Mouse (Mus musculus): Measurements from ENCODE around the gene Olfr811. TPM values are rescaled to one million over a fixed set of nuclear protein-coding genes. Genes with fewer than 3 reads are reported as not detected.

Gene Olfr811
- total and polyA plus RNA-seq, 3 experiments, result 0.16 TPM; not detected in 2

DNA sequence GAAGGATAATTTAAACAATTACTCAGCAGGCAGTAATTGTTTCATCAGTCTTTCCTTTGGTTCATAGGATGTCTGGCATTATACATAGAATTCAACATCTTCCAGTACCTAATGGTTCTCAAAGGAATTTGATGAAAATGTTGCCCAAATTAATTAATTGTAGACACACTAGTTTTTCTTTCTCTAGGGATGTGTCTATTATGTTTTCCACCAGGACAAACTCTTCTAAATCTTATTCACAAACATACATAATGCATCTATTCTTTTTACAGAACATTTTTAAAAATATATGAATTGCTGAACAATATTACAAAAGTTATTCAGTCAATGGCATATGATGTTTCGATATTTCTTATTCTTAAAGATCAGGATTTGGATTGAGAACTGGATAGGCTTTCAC, 39.0 kb downstream of the Olfr811 start, which contains the start of gene Olfr808:
TSS of gene Olfr808 (plus strand) at position 301 of the 400 bp plus-strand sequence.
- TF ChIP-seq GATA2 (IDR thresholded peaks at IDR 0.05; ENCODE audit: borderline replicate concordance, low read depth, low read length) (no peak), TAL1 (conservative IDR thresholded peaks at IDR 0.05; ENCODE audit: low read depth, low read length) (no peak), GATA1 (IDR thresholded peaks at IDR 0.05; ENCODE audit: borderline replicate concordance, low read length) (no peak), CTCF (IDR thresholded peaks at IDR 0.05; ENCODE audit: low read depth, low read length) (no peak), POLR2AphosphoS5 (IDR thresholded peaks at IDR 0.05; ENCODE audit: insufficient replicate concordance, low read depth, low read length) (no peak)
- ATAC-seq (ENCODE audit: extremely low read depth, insufficient number of reproducible peaks, low FRiP score, poor library complexity, severe bottlenecking) (no peak), DNase-seq (ENCODE audit: low spot score) (no peak)
- Histone ChIP-seq H3K9me3 (replicated peaks) (no peaks in the 10 kb centered on the region), H3K36me3 (replicated peaks) (no peaks in the 10 kb centered on the region), H3K4me3 (ENCODE audit: low read depth, low read length) (no peak within 1 kb of the TSS), H3K27me3 (ENCODE audit: insufficient read depth, low read length) (no peaks in the 10 kb centered on the region), H3K4me1 (ENCODE audit: insufficient read depth, low read depth, low read length) (no peaks in the 10 kb centered on the region)

DNA sequence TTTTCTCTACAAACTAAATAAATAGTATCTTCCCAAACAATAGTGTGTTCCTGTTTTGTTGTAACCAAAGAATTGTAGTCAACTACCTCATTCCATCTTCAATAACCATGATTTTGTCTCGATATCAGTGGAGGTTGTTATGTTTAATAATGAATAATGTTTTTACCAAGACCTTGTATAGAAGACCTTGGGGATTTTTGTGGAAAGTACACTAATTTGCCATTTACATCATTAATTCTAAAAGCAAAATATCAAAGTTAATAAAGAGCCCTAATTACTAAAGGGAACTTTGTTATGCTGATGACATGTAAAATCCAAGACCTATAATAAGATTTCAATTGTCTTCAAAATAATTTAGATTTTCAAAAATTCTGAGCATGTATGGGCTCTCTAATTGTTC, 46.5 kb downstream of the Olfr811 start, which contains the start of gene Olfr807:
TSS of gene Olfr807 (minus strand) at position 101 of the 400 bp plus-strand sequence.
- Histone ChIP-seq H3K27me3 (ENCODE audit: insufficient read depth, low read length) (no peaks in the 10 kb centered on the region), H3K4me1 (ENCODE audit: insufficient read depth, low read depth, low read length) (no peaks in the 10 kb centered on the region), H3K9me3 (replicated peaks) (no peaks in the 10 kb centered on the region), H3K4me3 (ENCODE audit: low read depth, low read length) (no peak within 1 kb of the TSS), H3K36me3 (replicated peaks) (no peaks in the 10 kb centered on the region)
- TF ChIP-seq CTCF (IDR thresholded peaks at IDR 0.05; ENCODE audit: low read depth, low read length), result no peak
- TF ChIP-seq TAL1 (conservative IDR thresholded peaks at IDR 0.05; ENCODE audit: low read depth, low read length), result no peak
- no peak for TF ChIP-seq GATA1 (IDR thresholded peaks at IDR 0.05; ENCODE audit: borderline replicate concordance, low read length)
- no peak for TF ChIP-seq POLR2AphosphoS5 (IDR thresholded peaks at IDR 0.05; ENCODE audit: insufficient replicate concordance, low read depth, low read length)
- TF ChIP-seq GATA2 (IDR thresholded peaks at IDR 0.05; ENCODE audit: borderline replicate concordance, low read depth, low read length), result no peak
- ATAC-seq (ENCODE audit: extremely low read depth, insufficient number of reproducible peaks, low FRiP score, poor library complexity, severe bottlenecking) (no peak), DNase-seq (ENCODE audit: low spot score) (no peak)

Other genes starting within 250 kb of the Olfr811 start
Only the 20 nearest of the 26 such genes appear.
- not detected in 2 replicates for gene Olfr799, start 166.9 kb downstream of the Olfr811 start, total RNA-seq (2014; fragmentation: Nextera tagmentation)
- gene Olfr799, start 166.9 kb downstream of the Olfr811 start, total RNA-seq (2017), result 0.05 TPM in 1 of 2 replicates, not detected in the other
- gene Olfr799, start 166.9 kb downstream of the Olfr811 start, polyA plus RNA-seq (2012), result not detected in 2 replicates
- gene Olfr800, start 146.7 kb downstream of the Olfr811 start, total RNA-seq (2014; fragmentation: Nextera tagmentation), result not detected in 2 replicates
- gene Olfr800, start 146.7 kb downstream of the Olfr811 start, total RNA-seq (2017), result 0.12 and 0.27 TPM in 2 replicates
- gene Olfr800, start 146.7 kb downstream of the Olfr811 start, polyA plus RNA-seq (2012), result not detected in 2 replicates
- gene Olfr801, start 130.5 kb downstream of the Olfr811 start, total RNA-seq (2014; fragmentation: Nextera tagmentation), result not detected in 2 replicates
- gene Olfr801, start 130.5 kb downstream of the Olfr811 start, total RNA-seq (2017), result 0.06 and 0.16 TPM in 2 replicates
- gene Olfr801, start 130.5 kb downstream of the Olfr811 start, polyA plus RNA-seq (2012), result not detected in 2 replicates
- not detected in 2 replicates for gene Olfr802, start 116.2 kb downstream of the Olfr811 start, total RNA-seq (2014; fragmentation: Nextera tagmentation)
- 0.05 and 0.17 TPM in 2 replicates for gene Olfr802, start 116.2 kb downstream of the Olfr811 start, total RNA-seq (2017)
- not detected in 2 replicates for gene Olfr802, start 116.2 kb downstream of the Olfr811 start, polyA plus RNA-seq (2012)
- not detected in 2 replicates for gene Olfr803, start 110.1 kb downstream of the Olfr811 start, total RNA-seq (2014; fragmentation: Nextera tagmentation)
- 0.05 TPM in 1 of 2 replicates, not detected in the other for gene Olfr803, start 110.1 kb downstream of the Olfr811 start, total RNA-seq (2017)
- gene Olfr803, start 110.1 kb downstream of the Olfr811 start, polyA plus RNA-seq (2012), result not detected in 2 replicates
- gene Olfr804, start 101.2 kb downstream of the Olfr811 start, total RNA-seq (2014; fragmentation: Nextera tagmentation), result not detected in 2 replicates
- gene Olfr804, start 101.2 kb downstream of the Olfr811 start, total RNA-seq (2017), result under 0.01 and 0.22 TPM in 2 replicates
- not detected in 2 replicates for gene Olfr804, start 101.2 kb downstream of the Olfr811 start, polyA plus RNA-seq (2012)
- gene Olfr805, start 75.0 kb downstream of the Olfr811 start, total RNA-seq (2014; fragmentation: Nextera tagmentation), result not detected in 2 replicates
- 0.06 and 0.16 TPM in 2 replicates for gene Olfr805, start 75.0 kb downstream of the Olfr811 start, total RNA-seq (2017)
- gene Olfr805, start 75.0 kb downstream of the Olfr811 start, polyA plus RNA-seq (2012), result not detected in 2 replicates
- gene Olfr806, start 62.5 kb downstream of the Olfr811 start, total RNA-seq (2014; fragmentation: Nextera tagmentation), result not detected in 2 replicates
- gene Olfr806, start 62.5 kb downstream of the Olfr811 start, total RNA-seq (2017), result 0.05 and 0.06 TPM in 2 replicates
- gene Olfr806, start 62.5 kb downstream of the Olfr811 start, polyA plus RNA-seq (2012), result not detected in 2 replicates
- gene Olfr807, start 46.6 kb downstream of the Olfr811 start, total RNA-seq (2014; fragmentation: Nextera tagmentation), result not detected in 2 replicates
- 0.23 TPM in 1 of 2 replicates, not detected in the other for gene Olfr807, start 46.6 kb downstream of the Olfr811 start, total RNA-seq (2017)
- gene Olfr807, start 46.6 kb downstream of the Olfr811 start, polyA plus RNA-seq (2012), result not detected in 2 replicates
- gene Olfr808, start 38.9 kb downstream of the Olfr811 start, total RNA-seq (2014; fragmentation: Nextera tagmentation), result not detected in 2 replicates
- gene Olfr808, start 38.9 kb downstream of the Olfr811 start, total RNA-seq (2017), result 0.12 and 0.22 TPM in 2 replicates
- not detected in 2 replicates for gene Olfr808, start 38.9 kb downstream of the Olfr811 start, polyA plus RNA-seq (2012)
- not detected in 2 replicates for gene Olfr809, start 29.8 kb downstream of the Olfr811 start, total RNA-seq (2014; fragmentation: Nextera tagmentation)
- 0.27 TPM in 1 of 2 replicates, not detected in the other for gene Olfr809, start 29.8 kb downstream of the Olfr811 start, total RNA-seq (2017)
- not detected in 2 replicates for gene Olfr809, start 29.8 kb downstream of the Olfr811 start, polyA plus RNA-seq (2012)
- gene Olfr810, start 9.5 kb downstream of the Olfr811 start, total RNA-seq (2014; fragmentation: Nextera tagmentation), result not detected in 2 replicates
- gene Olfr810, start 9.5 kb downstream of the Olfr811 start, total RNA-seq (2017), result 0.05 and 0.06 TPM in 2 replicates
- gene Olfr810, start 9.5 kb downstream of the Olfr811 start, polyA plus RNA-seq (2012), result not detected in 2 replicates
- gene Olfr812, start 41.7 kb upstream of the Olfr811 start, total RNA-seq (2014; fragmentation: Nextera tagmentation), result not detected in 2 replicates
- not detected in 2 replicates for gene Olfr812, start 41.7 kb upstream of the Olfr811 start, total RNA-seq (2017)
- gene Olfr812, start 41.7 kb upstream of the Olfr811 start, polyA plus RNA-seq (2012), result not detected in 2 replicates
- not detected in 2 replicates for gene Olfr813, start 51.0 kb upstream of the Olfr811 start, total RNA-seq (2014; fragmentation: Nextera tagmentation)
- gene Olfr813, start 51.0 kb upstream of the Olfr811 start, total RNA-seq (2017), result 0.22 and 0.35 TPM in 2 replicates
- gene Olfr813, start 51.0 kb upstream of the Olfr811 start, polyA plus RNA-seq (2012), result not detected in 2 replicates
- gene Olfr814, start 75.5 kb upstream of the Olfr811 start, total RNA-seq (2014; fragmentation: Nextera tagmentation), result not detected in 2 replicates
- 0.05 and 0.06 TPM in 2 replicates for gene Olfr814, start 75.5 kb upstream of the Olfr811 start, total RNA-seq (2017)
- not detected in 2 replicates for gene Olfr814, start 75.5 kb upstream of the Olfr811 start, polyA plus RNA-seq (2012)
- gene Olfr815, start 101.5 kb upstream of the Olfr811 start, total RNA-seq (2014; fragmentation: Nextera tagmentation), result not detected in 2 replicates
- not detected in 2 replicates for gene Olfr815, start 101.5 kb upstream of the Olfr811 start, total RNA-seq (2017)
- gene Olfr815, start 101.5 kb upstream of the Olfr811 start, polyA plus RNA-seq (2012), result 0.07 TPM in 1 of 2 replicates, not detected in the other
- gene Olfr816, start 111.2 kb upstream of the Olfr811 start, total RNA-seq (2014; fragmentation: Nextera tagmentation), result not detected in 2 replicates
- 0.17 TPM in 1 of 2 replicates, not detected in the other for gene Olfr816, start 111.2 kb upstream of the Olfr811 start, total RNA-seq (2017)
- not detected in 2 replicates for gene Olfr816, start 111.2 kb upstream of the Olfr811 start, polyA plus RNA-seq (2012)
- gene Olfr818, start 144.7 kb upstream of the Olfr811 start, total RNA-seq (2014; fragmentation: Nextera tagmentation), result not detected in 2 replicates
- 0.29 TPM in 1 of 2 replicates, not detected in the other for gene Olfr818, start 144.7 kb upstream of the Olfr811 start, total RNA-seq (2017)
- not detected in 2 replicates for gene Olfr818, start 144.7 kb upstream of the Olfr811 start, polyA plus RNA-seq (2012)
- not detected in 2 replicates for gene Olfr819, start 162.9 kb upstream of the Olfr811 start, total RNA-seq (2014; fragmentation: Nextera tagmentation)
- 0.12 and 0.16 TPM in 2 replicates for gene Olfr819, start 162.9 kb upstream of the Olfr811 start, total RNA-seq (2017)
- not detected in 2 replicates for gene Olfr819, start 162.9 kb upstream of the Olfr811 start, polyA plus RNA-seq (2012)
- not detected in 2 replicates for gene Olfr247, start 171.7 kb upstream of the Olfr811 start, total RNA-seq (2014; fragmentation: Nextera tagmentation)
- not detected in 2 replicates for gene Olfr247, start 171.7 kb upstream of the Olfr811 start, total RNA-seq (2017)
- gene Olfr247, start 171.7 kb upstream of the Olfr811 start, polyA plus RNA-seq (2012), result not detected in 2 replicates

All from G1E (cell line).